Mouse (Mus musculus) B cell, adult 2 months (primary cell): Measurements from ENCODE around the gene Gatb.

Experiments
- DNase-seq, 2 experiments: peaks; one replicate each; pipeline ENCODE4 v3.0.0; 2022

Gatb gene

GRCm38 (mm10) chr3:85594452-85594851 is 20.5 kb downstream of the Gatb start:
- DNase-seq: no peak

- no peak for DNase-seq
Observed at GRCm38 (mm10) chr3:85599526-85599925, 25.6 kb downstream of the Gatb start.

GRCm38 (mm10) chr3:85601841-85602305 is 28.0 kb downstream of the Gatb start:
- DNase-seq: no peak

- DNase-seq: no peak
Observed at GRCm38 (mm10) chr3:85603811-85604210, 29.9 kb downstream of the Gatb start.

GRCm38 (mm10) chr3:85606912-85607311 is 33.0 kb downstream of the Gatb start:
- DNase-seq: no peak

GRCm38 (mm10) chr3:85607753-85608152 is 33.8 kb downstream of the Gatb start:
- no peak for DNase-seq

- DNase-seq: no peak
Observed at GRCm38 (mm10) chr3:85616389-85616788, 42.5 kb downstream of the Gatb start.

GRCm38 (mm10) chr3:85618885-85619284 is 45.0 kb downstream of the Gatb start:
- no peak for DNase-seq

GRCm38 (mm10) chr3:85619345-85619744 is 45.4 kb downstream of the Gatb start:
- DNase-seq: no peak

GRCm38 (mm10) chr3:85619751-85620150 is 45.8 kb downstream of the Gatb start:
- DNase-seq: no peak

- DNase-seq: no peak
Observed at GRCm38 (mm10) chr3:85629895-85630510, 56.1 kb downstream of the Gatb start.

- DNase-seq: no peak
Observed at GRCm38 (mm10) chr3:85633733-85634132, 59.8 kb downstream of the Gatb start.

GRCm38 (mm10) chr3:85634389-85635125 is 60.6 kb downstream of the Gatb start:
- no peak for DNase-seq

- DNase-seq: no peak
Observed at GRCm38 (mm10) chr3:85635126-85635419, 61.2 kb downstream of the Gatb start.

GRCm38 (mm10) chr3:85635591-85635990 is 61.7 kb downstream of the Gatb start:
- no peak for DNase-seq

- no peak for DNase-seq
Observed at GRCm38 (mm10) chr3:85636716-85637447, 63.0 kb downstream of the Gatb start.

GRCm38 (mm10) chr3:85641751-85642150 is 67.8 kb downstream of the Gatb start:
- DNase-seq: no peak

GRCm38 (mm10) chr3:85644814-85645213 is 70.9 kb downstream of the Gatb start:
- DNase-seq: no peak

GRCm38 (mm10) chr3:85645517-85646004 is 71.6 kb downstream of the Gatb start:
- no peak for DNase-seq

GRCm38 (mm10) chr3:85649176-85649575 is 75.3 kb downstream of the Gatb start:
- DNase-seq: no peak

GRCm38 (mm10) chr3:85652727-85653665 is 79.1 kb downstream of the Gatb start:
- DNase-seq: no peak

- DNase-seq: no peak
Observed at GRCm38 (mm10) chr3:85655538-85655937, 81.6 kb downstream of the Gatb start.

- no peak for DNase-seq
Observed at GRCm38 (mm10) chr3:85659681-85660080, 85.8 kb downstream of the Gatb start.
